Mouse (Mus musculus): ENCODE data around the gene Krt80.

Krt80 gene

GRCm38 (mm10) chr15:101375956-101376775 is 6.2 kb upstream of the Krt80 start:
- in situ Hi-C loops (cut with MboI, MseI) = no loop called here

GRCm38 (mm10) chr15:101374879-101375278 is 4.9 kb upstream of the Krt80 start:
- in situ Hi-C loops (cut with MboI, MseI) = no loop called here

- in situ Hi-C loops (cut with MboI, MseI) = no loop called here
Measured at GRCm38 (mm10) chr15:101373286-101373898, 3.4 kb upstream of the Krt80 start.

- in situ Hi-C loops (cut with MboI, MseI) = no loop called here
Measured at GRCm38 (mm10) chr15:101372131-101372977, 2.4 kb upstream of the Krt80 start.

- in situ Hi-C loops (cut with MboI, MseI) = no loop called here
Measured at GRCm38 (mm10) chr15:101371141-101371985, 1.4 kb upstream of the Krt80 start.

- in situ Hi-C loops (cut with MboI, MseI) = no loop called here
Measured at GRCm38 (mm10) chr15:101369382-101370100, 421 bp downstream of the Krt80 start.

- in situ Hi-C loops (cut with MboI, MseI) = no loop called here
Measured at GRCm38 (mm10) chr15:101368502-101369381, 1.2 kb downstream of the Krt80 start.

- in situ Hi-C loops (cut with MboI, MseI) = no loop called here
Measured at GRCm38 (mm10) chr15:101368015-101368414, 1.9 kb downstream of the Krt80 start.

- in situ Hi-C loops (cut with MboI, MseI) = no loop called here
Measured at GRCm38 (mm10) chr15:101367497-101367896, 2.5 kb downstream of the Krt80 start.

GRCm38 (mm10) chr15:101366926-101367325 is 3.0 kb downstream of the Krt80 start:
- in situ Hi-C loops (cut with MboI, MseI) = no loop called here

GRCm38 (mm10) chr15:101366482-101366881 is 3.5 kb downstream of the Krt80 start:
- in situ Hi-C loops (cut with MboI, MseI) = no loop called here

- in situ Hi-C loops (cut with MboI, MseI) = no loop called here
Measured at GRCm38 (mm10) chr15:101365721-101366120, 4.2 kb downstream of the Krt80 start.

- in situ Hi-C loops (cut with MboI, MseI) = no loop called here
Measured at GRCm38 (mm10) chr15:101364891-101365671, 4.9 kb downstream of the Krt80 start.

- in situ Hi-C loops (cut with MboI, MseI) = no loop called here
Measured at GRCm38 (mm10) chr15:101364425-101364824, 5.5 kb downstream of the Krt80 start.

GRCm38 (mm10) chr15:101363933-101364332 is 6.0 kb downstream of the Krt80 start:
- in situ Hi-C loops (cut with MboI, MseI) = no loop called here

- in situ Hi-C loops (cut with MboI, MseI) = no loop called here
Measured at GRCm38 (mm10) chr15:101362393-101363010, 7.5 kb downstream of the Krt80 start.

- in situ Hi-C loops (cut with MboI, MseI) = no loop called here
Measured at GRCm38 (mm10) chr15:101355382-101355786, 14.6 kb downstream of the Krt80 start.

Data from T-helper 17 cell (primary cell).